Mouse (Mus musculus) forelimb bud, embryonic 11.5 days (tissue): ENCODE data around the gene Drd1.
A peak's percentile ranks its signal among the peaks of the same experiment; 100 is the strongest.

Experiments
- DNase-seq: peaks from one replicate; pipeline ENCODE4 v3.0.0-alpha.2; 2012; ENCODE audit warnings: low read depth, low spot score

Drd1 gene

GRCm38 (mm10) chr13:54055448-54055861 is at the start of gene Drd1:
Gene Drd1 (minus strand): TSS chr13:54055705.
- DNase-seq, result peak; percentile 58

GRCm38 (mm10) chr13:54103866-54104265 is 48.4 kb upstream of the Drd1 start:
- no peak for DNase-seq

GRCm38 (mm10) chr13:54103271-54103670 is 47.8 kb upstream of the Drd1 start:
- no peak for DNase-seq

- no peak for DNase-seq
Measured at GRCm38 (mm10) chr13:54102061-54102460, 46.6 kb upstream of the Drd1 start.

GRCm38 (mm10) chr13:54101031-54101820 is 45.7 kb upstream of the Drd1 start:
- no peak for DNase-seq

- no peak for DNase-seq
Measured at GRCm38 (mm10) chr13:54097797-54098196, 42.3 kb upstream of the Drd1 start.

GRCm38 (mm10) chr13:54097227-54097626 is 41.7 kb upstream of the Drd1 start:
- DNase-seq, result no peak

GRCm38 (mm10) chr13:54095721-54096120 is 40.2 kb upstream of the Drd1 start:
- no peak for DNase-seq

GRCm38 (mm10) chr13:54094963-54095362 is 39.5 kb upstream of the Drd1 start:
- no peak for DNase-seq

- DNase-seq, result no peak
Measured at GRCm38 (mm10) chr13:54094349-54094748, 38.8 kb upstream of the Drd1 start.

GRCm38 (mm10) chr13:54091719-54092118 is 36.2 kb upstream of the Drd1 start:
- no peak for DNase-seq

GRCm38 (mm10) chr13:54085266-54085665 is 29.8 kb upstream of the Drd1 start:
- DNase-seq, result no peak

GRCm38 (mm10) chr13:54084826-54085225 is 29.3 kb upstream of the Drd1 start:
- DNase-seq, result no peak

GRCm38 (mm10) chr13:54084178-54084577 is 28.7 kb upstream of the Drd1 start:
- no peak for DNase-seq

GRCm38 (mm10) chr13:54082946-54083345 is 27.4 kb upstream of the Drd1 start:
- DNase-seq, result no peak

GRCm38 (mm10) chr13:54080785-54081184 is 25.3 kb upstream of the Drd1 start:
- DNase-seq, result no peak

GRCm38 (mm10) chr13:54079782-54080759 is 24.6 kb upstream of the Drd1 start:
- no peak for DNase-seq

GRCm38 (mm10) chr13:54077470-54078174 is 22.1 kb upstream of the Drd1 start:
- no peak for DNase-seq

GRCm38 (mm10) chr13:54076762-54077460 is 21.4 kb upstream of the Drd1 start:
- no peak for DNase-seq

GRCm38 (mm10) chr13:54076051-54076450 is 20.5 kb upstream of the Drd1 start:
- no peak for DNase-seq

GRCm38 (mm10) chr13:54075416-54075815 is 19.9 kb upstream of the Drd1 start:
- DNase-seq, result no peak
